Mouse (Mus musculus) stomach, postnatal 0 days (tissue): ENCODE data around the gene Pheta1.

Source experiments
- CTCF ChIP-seq: IDR thresholded peaks from 2 replicates; pipeline ENCODE4 v1.5.1; 2016; ENCODE audit warnings: antibody characterized with exemption, low read depth, mild to moderate bottlenecking, moderate library complexity
- EP300 ChIP-seq: optimal IDR thresholded peaks from 2 replicates; pipeline ENCODE3; 2016; ENCODE audit warnings: antibody characterized with exemption

GRCm38 (mm10) chr5:121820161-121820560 lies 28.6 kb upstream of the Pheta1 start:
- TF ChIP-seq CTCF = no peak
- no peak for TF ChIP-seq EP300
